Mouse (Mus musculus): ENCODE measurements around the gene Ajuba. TPM values are rescaled to one million over a fixed set of nuclear protein-coding genes. Genes with fewer than 3 reads are reported as not detected.
A peak's percentile ranks its signal among the peaks of the same experiment; 100 is the strongest.

Gene Ajuba
- total RNA-seq, 1 experiment: 65.1 TPM

GRCm38 (mm10) chr14:54579638-54580037 lies 2.3 kb upstream of the Ajuba start:
- no peak overlapping the region for H3K9ac ChIP-seq (ENCODE audit: insufficient read depth, low read depth, low read length, poor library complexity, severe bottlenecking)
- TF ChIP-seq ZC3H11A (IDR thresholded peaks at IDR 0.05; ENCODE audit: borderline replicate concordance, low read depth, low read length) (no peak), MAFK (IDR thresholded peaks at IDR 0.05; ENCODE audit: insufficient read depth, low read depth, low read length) (no peak), HCFC1 (IDR thresholded peaks at IDR 0.05; ENCODE audit: borderline replicate concordance, insufficient read depth, low read length) (no peak), ZNF384 (IDR thresholded peaks at IDR 0.05; ENCODE audit: low read depth, low read length) (no peak), CHD2 (IDR thresholded peaks at IDR 0.05; ENCODE audit: low read depth, low read length) (no peak)
- H3K27ac ChIP-seq (ENCODE audit: insufficient read depth, low read depth, low read length, poor library complexity, severe bottlenecking): no peak overlapping the region
- no peak overlapping the region for H3K4me3 ChIP-seq (ENCODE audit: insufficient read depth in 1 of 2, low read depth in 1 of 2, low read length in 2 of 2, poor library complexity in 1 of 2, severe bottlenecking in 1 of 2)
- in situ Hi-C loops (cut with MboI; ENCODE audit: low sequenced_read_pairs in 2 of 2, unreplicated experiment in 2 of 2): no loop called here
- peaks cover 0 to 13% of the 10 kb centered on the region in 2 experiments; a peak in 2 of 4 replicates for H3K4me1 ChIP-seq (ENCODE audit: control insufficient read depth in 2 of 2, insufficient read depth in 2 of 2, low read length in 2 of 2, poor library complexity in 1 of 2)
- H3K36me3 ChIP-seq (ENCODE audit: control insufficient read depth, insufficient read depth, low read length, poor library complexity, severe bottlenecking): peaks cover 16% of the 10 kb centered on the region
- no peak for DNase-seq (ENCODE audit: low read depth, low spot score)
- no peaks in the 10 kb centered on the region for H3K9me3 ChIP-seq (ENCODE audit: control insufficient read depth, insufficient read depth, low read depth, low read length)

DNA sequence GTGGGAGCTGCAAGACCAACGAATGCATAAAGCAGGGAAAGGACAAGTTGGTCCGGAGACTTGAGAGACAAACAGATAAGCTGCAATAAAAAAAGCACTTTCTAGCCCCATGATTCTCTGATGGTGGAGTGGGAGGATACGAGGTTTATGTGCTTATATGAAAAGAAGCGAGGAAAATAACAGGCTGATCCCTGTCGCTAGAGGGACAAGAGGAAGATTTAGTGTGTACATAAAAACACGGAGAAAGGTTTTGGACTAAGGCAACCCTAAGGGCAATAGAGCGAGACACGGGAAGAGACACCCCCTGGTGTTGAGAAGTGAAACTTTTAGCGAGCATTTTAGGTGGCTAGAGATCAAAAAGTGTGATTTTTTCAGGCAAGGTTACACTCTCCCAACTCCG lies 705 bp upstream of the Ajuba start:
- peak overlapping the region; percentile 85 to 89 for H3K4me3 ChIP-seq (ENCODE audit: insufficient read depth in 1 of 2, low read depth in 1 of 2, low read length in 2 of 2, poor library complexity in 1 of 2, severe bottlenecking in 1 of 2)
- peak overlapping the region; percentile 94 for H3K27ac ChIP-seq (ENCODE audit: insufficient read depth, low read depth, low read length, poor library complexity, severe bottlenecking)
- peaks cover 0 to 10% of the 10 kb centered on the region in 2 experiments; a peak in 2 of 4 replicates for H3K4me1 ChIP-seq (ENCODE audit: control insufficient read depth in 2 of 2, insufficient read depth in 2 of 2, low read length in 2 of 2, poor library complexity in 1 of 2)
- no peak for TF ChIP-seq CHD2 (IDR thresholded peaks at IDR 0.05; ENCODE audit: low read depth, low read length)
- TF ChIP-seq ZC3H11A (IDR thresholded peaks at IDR 0.05; ENCODE audit: borderline replicate concordance, low read depth, low read length): no peak
- no peak for TF ChIP-seq ZNF384 (IDR thresholded peaks at IDR 0.05; ENCODE audit: low read depth, low read length)
- TF ChIP-seq HCFC1 (IDR thresholded peaks at IDR 0.05; ENCODE audit: borderline replicate concordance, insufficient read depth, low read length): no peak
- TF ChIP-seq MAFK (IDR thresholded peaks at IDR 0.05; ENCODE audit: insufficient read depth, low read depth, low read length): no peak
- peaks cover 28% of the 10 kb centered on the region for H3K36me3 ChIP-seq (ENCODE audit: control insufficient read depth, insufficient read depth, low read length, poor library complexity, severe bottlenecking)
- no peaks in the 10 kb centered on the region for H3K9me3 ChIP-seq (ENCODE audit: control insufficient read depth, insufficient read depth, low read depth, low read length)
- in situ Hi-C loops (cut with MboI; ENCODE audit: low sequenced_read_pairs in 2 of 2, unreplicated experiment in 2 of 2): no loop called here
- H3K9ac ChIP-seq (ENCODE audit: insufficient read depth, low read depth, low read length, poor library complexity, severe bottlenecking): peak overlapping the region; percentile 67
- no peak for DNase-seq (ENCODE audit: low read depth, low spot score)

GRCm38 (mm10) chr14:54576241-54577088 lies 893 bp downstream of the Ajuba start:
- Histone ChIP-seq H3K9me3 (ENCODE audit: control insufficient read depth, insufficient read depth, low read depth, low read length) (no peaks in the 10 kb centered on the region), H3K4me1 (ENCODE audit: control insufficient read depth in 2 of 2, insufficient read depth in 2 of 2, low read length in 2 of 2, poor library complexity in 1 of 2) (peaks cover 5 to 12% of the 10 kb centered on the region in 2 experiments), H3K9ac (ENCODE audit: insufficient read depth, low read depth, low read length, poor library complexity, severe bottlenecking) (peak overlapping the region; percentile 96), H3K27ac (ENCODE audit: insufficient read depth, low read depth, low read length, poor library complexity, severe bottlenecking) (peak overlapping the region; percentile 94), H3K4me3 (ENCODE audit: insufficient read depth in 1 of 2, low read depth in 1 of 2, low read length in 2 of 2, poor library complexity in 1 of 2, severe bottlenecking in 1 of 2) (peak overlapping the region; percentile 85 to 89), H3K36me3 (ENCODE audit: control insufficient read depth, insufficient read depth, low read length, poor library complexity, severe bottlenecking) (peaks cover 42% of the 10 kb centered on the region)
- TF ChIP-seq HCFC1 (IDR thresholded peaks at IDR 0.05; ENCODE audit: borderline replicate concordance, insufficient read depth, low read length): no peak
- no peak for TF ChIP-seq ZC3H11A (IDR thresholded peaks at IDR 0.05; ENCODE audit: borderline replicate concordance, low read depth, low read length)
- TF ChIP-seq MAFK (IDR thresholded peaks at IDR 0.05; ENCODE audit: insufficient read depth, low read depth, low read length): no peak
- no peak for DNase-seq (ENCODE audit: low read depth, low spot score)
- in situ Hi-C loops (cut with MboI; ENCODE audit: low sequenced_read_pairs in 2 of 2, unreplicated experiment in 2 of 2): no loop called here

- Histone ChIP-seq H3K4me3 (ENCODE audit: insufficient read depth in 1 of 2, low read depth in 1 of 2, low read length in 2 of 2, poor library complexity in 1 of 2, severe bottlenecking in 1 of 2) (peak overlapping the region; percentile 85 to 89), H3K9me3 (ENCODE audit: control insufficient read depth, insufficient read depth, low read depth, low read length) (no peaks in the 10 kb centered on the region), H3K9ac (ENCODE audit: insufficient read depth, low read depth, low read length, poor library complexity, severe bottlenecking) (peak overlapping the region; percentile 96), H3K4me1 (ENCODE audit: control insufficient read depth in 2 of 2, insufficient read depth in 2 of 2, low read length in 2 of 2, poor library complexity in 1 of 2) (peaks cover 5 to 13% of the 10 kb centered on the region in 2 experiments), H3K27ac (ENCODE audit: insufficient read depth, low read depth, low read length, poor library complexity, severe bottlenecking) (peak overlapping the region; percentile 99), H3K36me3 (ENCODE audit: control insufficient read depth, insufficient read depth, low read length, poor library complexity, severe bottlenecking) (peaks cover 49% of the 10 kb centered on the region)
- in situ Hi-C loops (cut with MboI; ENCODE audit: low sequenced_read_pairs in 2 of 2, unreplicated experiment in 2 of 2): no loop called here
- DNase-seq (ENCODE audit: low read depth, low spot score): peak; percentile 92
- TF ChIP-seq ZNF384 (IDR thresholded peaks at IDR 0.05; ENCODE audit: low read depth, low read length): no peak
- TF ChIP-seq CHD2 (IDR thresholded peaks at IDR 0.05; ENCODE audit: low read depth, low read length): peak; percentile 35; the same call in 1 of the 2 replicates
Measured at GRCm38 (mm10) chr14:54575631-54576030, 1.7 kb downstream of the Ajuba start.

Data from ES-E14 (cell line).